Mouse (Mus musculus) myocyte (in vitro differentiated cells): ENCODE data around the gene Dtx1. TPM values are rescaled to one million over a fixed set of nuclear protein-coding genes. Genes with fewer than 3 reads are reported as not detected.

Experiments used
- H3K27me3 ChIP-seq: one replicate; pipeline ENCODE4 v1.6.1; 2011; ENCODE audit not compliant: control insufficient read depth, insufficient read depth, insufficient read length
- H3K36me3 ChIP-seq: one replicate; pipeline ENCODE4 v1.6.1; 2011; ENCODE audit not compliant: control insufficient read depth, insufficient read depth
- H3K4me2 ChIP-seq: one replicate; pipeline ENCODE4 v1.6.1; 2011; ENCODE audit warnings: low read depth, control low read depth
- H3K4me3 ChIP-seq: one replicate; pipeline ENCODE4 v1.5.1; 2011; ENCODE audit warnings: mild to moderate bottlenecking, control low read depth, moderate library complexity
- H3K79me2 ChIP-seq: one replicate; pipeline ENCODE4 v1.6.1; 2011; ENCODE audit not compliant: control insufficient read depth, insufficient read depth
- H3ac ChIP-seq: one replicate; pipeline ENCODE4 v1.6.1; 2011; ENCODE audit not compliant: control insufficient read depth, insufficient read length
- CEBPB ChIP-seq: IDR thresholded peaks from 2 replicates; pipeline ENCODE4 v1.6.1; 2011; ENCODE audit warnings: mild to moderate bottlenecking, moderate library complexity; ENCODE audit not compliant: poor library complexity, insufficient read depth, severe bottlenecking
- E2F4 ChIP-seq: IDR thresholded peaks from one replicate; pipeline ENCODE4 v1.6.1; 2011; ENCODE audit warnings: mild to moderate bottlenecking, control low read depth, moderate library complexity; ENCODE audit not compliant: insufficient read depth
- MAX ChIP-seq: IDR thresholded peaks from one replicate; pipeline ENCODE4 v1.6.1; 2011; ENCODE audit warnings: low read depth, mild to moderate bottlenecking, control low read depth
- MYOD1 ChIP-seq, 3 experiments: IDR thresholded peaks; one replicate each; pipeline ENCODE4 v1.6.1; 2011; ENCODE audit warnings: control low read depth in 2 of 3, low read depth in 2 of 3, mild to moderate bottlenecking in 2 of 3, moderate library complexity in 1 of 3; ENCODE audit not compliant: insufficient read length in 2 of 3, control insufficient read depth in 1 of 3
- MYOG ChIP-seq, 3 experiments: IDR thresholded peaks; one replicate each; pipeline ENCODE4 v1.6.1; 2011; ENCODE audit warnings: control low read depth in 2 of 3, low read depth in 2 of 3, mild to moderate bottlenecking in 2 of 3; ENCODE audit not compliant: insufficient read length in 2 of 3, control insufficient read depth in 1 of 3, insufficient read depth in 1 of 3
- POLR2A ChIP-seq: IDR thresholded peaks from one replicate; pipeline ENCODE4 v1.6.1; 2011; ENCODE audit warnings: low read depth, mild to moderate bottlenecking, control low read depth, moderate library complexity; ENCODE audit not compliant: insufficient read length
- POLR2AphosphoS2 ChIP-seq: IDR thresholded peaks from one replicate; pipeline ENCODE4 v1.6.1; 2011; ENCODE audit warnings: low read depth, control low read depth; ENCODE audit not compliant: insufficient read length
- REST ChIP-seq: IDR thresholded peaks from one replicate; pipeline ENCODE4 v1.6.1; 2011; ENCODE audit warnings: mild to moderate bottlenecking, control low read depth, moderate library complexity; ENCODE audit not compliant: insufficient read depth, insufficient read length
- SRF ChIP-seq: IDR thresholded peaks from one replicate; pipeline ENCODE4 v1.6.1; 2011; ENCODE audit warnings: low read depth; ENCODE audit not compliant: control insufficient read depth, insufficient read length
- TCF12 ChIP-seq: IDR thresholded peaks from one replicate; pipeline ENCODE4 v1.6.1; 2011; ENCODE audit warnings: mild to moderate bottlenecking, control low read depth; ENCODE audit not compliant: poor library complexity, insufficient read depth, severe bottlenecking
- TCF3 ChIP-seq: IDR thresholded peaks from one replicate; pipeline ENCODE4 v1.6.1; 2011; ENCODE audit warnings: low read depth, control low read depth; ENCODE audit not compliant: insufficient read length
- USF1 ChIP-seq: IDR thresholded peaks from one replicate; pipeline ENCODE4 v1.6.1; 2011; ENCODE audit warnings: low read depth, mild to moderate bottlenecking, control low read depth, moderate library complexity
- polyA plus RNA-seq: library from polyadenylated mRNA; unstranded; fragments of >200 nt; fragmentation: generic; extraction: Trizol; gene quantifications from one replicate; pipeline ENCODE4 v1.2.1, GENCODE M21; 2012; ENCODE audit warnings: missing spikeins

The Dtx1 gene
- polyA plus RNA-seq, 1 experiment = not detected

- Histone ChIP-seq H3ac (no peak overlapping the region), H3K27me3 (peaks cover 67% of the 10 kb centered on the region), H3K4me2 (no peak overlapping the region), H3K79me2 (no peaks in the 10 kb centered on the region), H3K36me3 (no peaks in the 10 kb centered on the region), H3K4me3 (no peak overlapping the region)
- TF ChIP-seq MAX (no peak), MYOD1 (IDR thresholded peaks at IDR 0.05; ENCODE audit: control insufficient read depth in 1 of 3, insufficient read length in 2 of 3, low read depth in 2 of 3) (no peak), MYOG (IDR thresholded peaks at IDR 0.05; ENCODE audit: control insufficient read depth in 1 of 3, insufficient read depth in 1 of 3, insufficient read length in 2 of 3, low read depth in 2 of 3) (no peak), POLR2A (no peak), SRF (no peak), TCF12 (no peak), POLR2AphosphoS2 (no peak), E2F4 (no peak), CEBPB (no peak), USF1 (no peak), REST (no peak), TCF3 (no peak)
These were observed 14.9 kb downstream of the Dtx1 start for GRCm38 (mm10) chr5:120696865-120697264.

DNA sequence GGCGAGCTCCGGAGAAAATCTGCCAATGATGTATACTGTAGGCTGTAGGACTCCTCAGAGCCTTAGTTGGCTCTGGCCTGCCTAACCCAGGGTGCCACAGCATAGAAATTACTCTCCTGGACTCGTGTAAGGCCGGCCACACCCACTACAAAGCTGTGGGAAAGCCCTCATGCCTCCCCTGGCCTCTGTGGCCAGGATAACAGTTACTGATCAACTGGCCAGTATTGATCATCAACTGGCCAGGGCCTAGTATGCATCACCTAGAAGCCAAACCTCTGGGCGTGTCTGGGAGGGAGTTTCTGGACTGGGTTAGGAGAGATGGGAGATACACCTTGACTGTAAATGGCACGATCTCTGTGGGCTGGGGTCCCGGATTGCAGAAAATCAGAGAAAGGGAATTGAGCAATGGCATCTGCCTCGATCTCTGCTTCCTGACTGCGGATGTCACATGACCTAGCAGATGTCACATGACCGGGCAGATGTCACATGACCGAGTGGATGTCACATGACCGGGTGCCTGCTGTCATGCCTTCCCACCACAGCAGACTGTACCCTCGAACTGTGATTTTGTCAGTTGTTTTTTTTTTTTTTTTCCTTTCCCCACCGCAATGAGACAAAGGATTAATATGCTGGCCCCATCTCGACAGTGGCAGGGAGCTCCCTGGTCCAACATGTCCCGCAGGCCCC, 15.5 kb downstream of the Dtx1 start:
- Histone ChIP-seq H3K4me3 (no peak overlapping the region), H3K27me3 (peaks cover 74% of the 10 kb centered on the region)

DNA sequence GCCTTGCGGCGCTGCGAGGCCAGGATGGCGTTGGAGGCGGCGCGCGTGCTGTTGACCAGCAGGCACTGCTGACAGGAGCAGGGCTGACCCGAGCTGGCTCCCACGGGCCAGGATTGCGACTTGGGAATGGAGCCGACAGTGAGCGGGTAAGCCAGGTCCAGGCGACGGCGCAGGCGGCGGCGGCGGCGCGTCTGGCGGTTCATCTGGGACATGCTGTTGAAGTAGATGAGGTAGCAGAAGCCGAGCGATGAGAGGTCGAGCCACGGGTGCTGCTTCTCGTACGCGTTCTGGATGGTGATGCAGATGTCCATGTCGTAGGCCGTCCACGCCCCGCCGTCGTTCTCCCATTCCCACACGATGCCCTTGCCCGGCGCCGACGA, 17.0 kb downstream of the Dtx1 start:
- Histone ChIP-seq H3K4me2 (no peak overlapping the region), H3K27me3 (peaks cover 74% of the 10 kb centered on the region), H3ac (no peak overlapping the region), H3K36me3 (no peaks in the 10 kb centered on the region), H3K79me2 (no peaks in the 10 kb centered on the region), H3K4me3 (no peak overlapping the region)
- TF ChIP-seq MYOD1 (IDR thresholded peaks at IDR 0.05; ENCODE audit: control insufficient read depth in 1 of 3, insufficient read length in 2 of 3, low read depth in 2 of 3) (no peak), MYOG (IDR thresholded peaks at IDR 0.05; ENCODE audit: control insufficient read depth in 1 of 3, insufficient read depth in 1 of 3, insufficient read length in 2 of 3, low read depth in 2 of 3) (no peak), CEBPB (no peak), TCF3 (no peak), REST (no peak), POLR2AphosphoS2 (no peak), POLR2A (no peak), SRF (no peak), TCF12 (no peak), USF1 (no peak), MAX (no peak), E2F4 (no peak)

More for the DNA sequence above, 15.5 kb downstream of the Dtx1 start:
- Histone ChIP-seq H3ac (no peak overlapping the region), H3K4me2 (no peak overlapping the region), H3K79me2 (no peaks in the 10 kb centered on the region), H3K36me3 (no peaks in the 10 kb centered on the region)
- TF ChIP-seq POLR2AphosphoS2 = no peak
- peak; percentile 73 for TF ChIP-seq USF1

- TF ChIP-seq POLR2A (no peak), TCF12 (no peak), USF1 (no peak), REST (no peak), CEBPB (no peak)
- Histone ChIP-seq H3K4me2 (no peak overlapping the region), H3K4me3 (no peak overlapping the region), H3ac (no peak overlapping the region), H3K79me2 (no peaks in the 10 kb centered on the region), H3K36me3 (no peaks in the 10 kb centered on the region), H3K27me3 (peaks cover 72% of the 10 kb centered on the region)
These were observed 17.6 kb downstream of the Dtx1 start for GRCm38 (mm10) chr5:120693931-120694694.

DNA sequence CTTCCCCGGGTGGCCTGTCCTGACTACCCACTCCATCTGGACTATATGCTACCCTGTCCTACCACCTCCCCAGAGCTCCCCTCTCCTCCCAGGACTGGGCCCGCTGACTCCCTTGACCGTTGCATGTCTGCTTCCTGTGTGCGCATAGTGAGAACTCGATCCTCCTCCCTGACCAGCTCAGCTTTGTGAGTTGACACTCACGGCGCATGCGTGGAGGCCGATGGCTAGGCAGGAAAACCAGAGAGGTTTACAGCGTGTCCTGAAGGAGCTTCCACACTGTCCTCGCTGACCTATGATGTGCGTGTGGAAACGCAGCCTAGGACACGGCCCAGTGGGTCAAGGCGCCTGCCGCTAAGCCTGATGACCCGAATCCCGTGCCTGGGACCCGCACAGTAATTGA, 19.7 kb downstream of the Dtx1 start:
- Histone ChIP-seq H3K4me3 (no peak overlapping the region), H3ac (no peak overlapping the region), H3K36me3 (no peaks in the 10 kb centered on the region), H3K4me2 (no peak overlapping the region), H3K27me3 (peaks cover 69% of the 10 kb centered on the region), H3K79me2 (no peaks in the 10 kb centered on the region)
- TF ChIP-seq MAX = no peak
- no peak for TF ChIP-seq TCF3
- no peak for TF ChIP-seq POLR2A
- no peak for TF ChIP-seq MYOG (IDR thresholded peaks at IDR 0.05; ENCODE audit: control insufficient read depth in 1 of 3, insufficient read depth in 1 of 3, insufficient read length in 2 of 3, low read depth in 2 of 3)
- TF ChIP-seq E2F4 = no peak
- no peak for TF ChIP-seq POLR2AphosphoS2
- TF ChIP-seq REST = no peak
- TF ChIP-seq TCF12 = no peak
- TF ChIP-seq MYOD1 (IDR thresholded peaks at IDR 0.05; ENCODE audit: control insufficient read depth in 1 of 3, insufficient read length in 2 of 3, low read depth in 2 of 3) = no peak
- no peak for TF ChIP-seq SRF
- no peak for TF ChIP-seq USF1
- no peak for TF ChIP-seq CEBPB
